Mouse (Mus musculus) ES-Bruce4 (cell line): ENCODE results near the gene Dedd2.

Source experiments
- CTCF ChIP-seq: IDR thresholded peaks from one replicate; pipeline ENCODE4 v1.8.1; 2011; ENCODE audit warnings: low read depth, low read length
- POLR2A ChIP-seq: IDR thresholded peaks from one replicate; pipeline ENCODE4 v1.8.1; 2011; ENCODE audit warnings: low read length; ENCODE audit not compliant: insufficient read depth

- TF ChIP-seq CTCF, result no peak
- TF ChIP-seq POLR2A, result no peak
These were observed 2.6 kb downstream of the Dedd2 start for GRCm38 (mm10) chr7:25217653-25218395.
